8 mouse cellular contexts compared by ENCODE assay signal in genomic region chr11:96621167-96621566, GRCm38 (mm10).
A peak's percentile ranks its signal among the peaks of the same experiment; 100 is the strongest.
DNase-seq lines count a peak whose midpoint lies in the region; ATAC-seq lines count a peak whose summit lies in the region.

No protein-coding gene starts in this region.

- no peak for ATAC-seq in granulocyte monocyte progenitor cell, adult 5-6 weeks (replicated peaks; ENCODE audit: poor library complexity, severe bottlenecking)

- peak; percentile 66 for DNase-seq in CD4-positive helper T cell, adult 2 months (ENCODE audit: low read depth, low spot score)
- peak; percentile 56 for DNase-seq in T-cell, adult 2 months (ENCODE audit: low spot score)
- DNase-seq in cerebellum, postnatal 36 days, result peak; percentile 64
- DNase-seq in heart, postnatal 25 days (ENCODE audit: low spot score), result peak; percentile 24
- DNase-seq in layer of hippocampus, adult 8-10 months (ENCODE audit: low spot score in 2 of 2), result peak; percentile 13 to 65
- DNase-seq in lung, postnatal 25 days (ENCODE audit: low spot score), result peak; percentile 66
- peak; percentile 28 for DNase-seq in spleen, adult 12 weeks (ENCODE audit: low spot score)

- intact Hi-C loops in heart, postnatal 25 days (cut with DNase I), result loop anchor here (5.0 kb wide), 4 partner anchors 34 to 184 kb away; no protein-coding TSS in a partner anchor
